Mouse (Mus musculus) erythroblast, embryonic 14.5 days (primary cell): ENCODE data around the gene Gk5. TPM values are rescaled to one million over a fixed set of nuclear protein-coding genes. Genes with fewer than 3 reads are reported as not detected.
"Not testable (repeated sequence)": the region's sequence is repeated elsewhere in the genome, so short reads cannot be mapped to it uniquely, and the experiment has no call there.

Source experiments
- H3K27me3 ChIP-seq: 2 replicates; pipeline ENCODE4 v1.6.1; 2012; ENCODE audit warnings: inconsistent platforms; ENCODE audit not compliant: control insufficient read depth
- H3K36me3 ChIP-seq: 2 replicates; pipeline ENCODE4 v1.6.1; 2012; ENCODE audit warnings: mild to moderate bottlenecking, inconsistent platforms; ENCODE audit not compliant: control insufficient read depth
- H3K4me1 ChIP-seq: 2 replicates; pipeline ENCODE4 v1.6.1; 2012; ENCODE audit warnings: inconsistent platforms; ENCODE audit not compliant: control insufficient read depth
- H3K4me3 ChIP-seq: replicated peaks from 2 replicates; pipeline ENCODE3; 2012; ENCODE audit warnings: moderate library complexity, mild to moderate bottlenecking, inconsistent platforms
- H3K9me3 ChIP-seq: 2 replicates; pipeline ENCODE4 v1.6.1; 2012; ENCODE audit warnings: low read length, inconsistent platforms, mixed read lengths; ENCODE audit not compliant: control insufficient read depth
- GATA1 ChIP-seq: IDR thresholded peaks from 2 replicates; pipeline ENCODE4 v1.6.1; 2012; ENCODE audit warnings: low read length, inconsistent platforms, mixed read lengths
- TAL1 ChIP-seq: IDR thresholded peaks from 3 replicates; pipeline ENCODE4 v1.6.1; 2012; ENCODE audit warnings: low read length, inconsistent platforms, mixed read lengths
- polyA plus RNA-seq: library from polyadenylated mRNA; stranded (reverse); fragments of >175 nt; gene quantifications from 2 replicates; pipeline ENCODE4 v1.2.3, GENCODE M21; 2012

Gk5 gene
- polyA plus RNA-seq, 1 experiment, result not detected

GRCm38 (mm10) chr9:96163443-96163842 is 44.3 kb downstream of the Gk5 start:
- TF ChIP-seq TAL1 (no peak), GATA1 (no peak)
- Histone ChIP-seq H3K9me3 (no peaks in the 10 kb centered on the region), H3K4me1 (no peaks in the 10 kb centered on the region), H3K27me3 (no peaks in the 10 kb centered on the region), H3K36me3 (no peaks in the 10 kb centered on the region), H3K4me3 (no peak overlapping the region)

- not testable (repeated sequence) for H3K4me3 ChIP-seq, H3K4me1 ChIP-seq, H3K9me3 ChIP-seq, H3K36me3 ChIP-seq, H3K27me3 ChIP-seq
These were observed 44.8 kb downstream of the Gk5 start for GRCm38 (mm10) chr9:96163983-96164382.

- no peaks in the 10 kb centered on the region for H3K27me3 ChIP-seq
- H3K9me3 ChIP-seq, result no peaks in the 10 kb centered on the region
- H3K4me3 ChIP-seq, result no peak overlapping the region
- no peaks in the 10 kb centered on the region for H3K36me3 ChIP-seq
- TF ChIP-seq GATA1, result peak; percentile 33; the same call in 1 of the 2 replicates
- no peak for TF ChIP-seq TAL1
- no peaks in the 10 kb centered on the region for H3K4me1 ChIP-seq
These were observed 48.0 kb downstream of the Gk5 start for GRCm38 (mm10) chr9:96167168-96167585.

- Histone ChIP-seq H3K4me1 (no peaks in the 10 kb centered on the region), H3K36me3 (no peaks in the 10 kb centered on the region), H3K27me3 (no peaks in the 10 kb centered on the region), H3K9me3 (no peaks in the 10 kb centered on the region), H3K4me3 (no peak overlapping the region)
- TF ChIP-seq TAL1 (no peak), GATA1 (no peak)
These were observed 51.4 kb downstream of the Gk5 start for GRCm38 (mm10) chr9:96170600-96170999.

DNA sequence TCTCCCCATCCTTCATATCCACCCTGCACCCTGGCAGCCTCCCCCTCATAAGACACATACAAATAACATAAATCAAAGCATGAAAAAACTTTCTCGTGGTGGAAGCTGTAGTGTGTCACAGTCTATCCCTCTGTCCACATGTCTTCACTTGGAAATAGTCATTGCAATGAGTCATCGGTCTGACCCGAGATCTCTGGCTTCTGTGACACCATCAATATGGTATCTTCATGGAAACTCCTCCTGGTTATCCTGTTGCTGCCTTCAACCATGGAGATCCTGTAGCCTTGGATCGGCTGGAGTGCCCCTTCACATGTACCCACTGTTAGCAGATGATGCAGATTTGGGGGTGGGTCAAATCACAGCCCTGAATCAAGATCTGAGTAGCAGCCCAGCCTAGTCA is 65.7 kb downstream of the Gk5 start:
- TF ChIP-seq GATA1 (no peak), TAL1 (no peak)
- H3K9me3 ChIP-seq, result no peaks in the 10 kb centered on the region
- no peaks in the 10 kb centered on the region for H3K36me3 ChIP-seq
- no peak overlapping the region for H3K4me3 ChIP-seq
- peaks cover 3% of the 10 kb centered on the region for H3K4me1 ChIP-seq
- H3K27me3 ChIP-seq, result no peaks in the 10 kb centered on the region

GRCm38 (mm10) chr9:96186701-96187100 is 67.5 kb downstream of the Gk5 start:
- H3K4me1 ChIP-seq, result peaks cover 3% of the 10 kb centered on the region
- no peaks in the 10 kb centered on the region for H3K27me3 ChIP-seq
- H3K9me3 ChIP-seq, result no peaks in the 10 kb centered on the region
- H3K36me3 ChIP-seq, result no peaks in the 10 kb centered on the region
- no peak for TF ChIP-seq GATA1
- TF ChIP-seq TAL1, result no peak
- H3K4me3 ChIP-seq, result no peak overlapping the region

- Histone ChIP-seq H3K4me1 (peaks cover 32% of the 10 kb centered on the region), H3K4me3 (peak within 1 kb of the TSS; percentile 85), H3K9me3 (no peaks in the 10 kb centered on the region), H3K36me3 (no peaks in the 10 kb centered on the region), H3K27me3 (peaks cover 13% of the 10 kb centered on the region)
- TF ChIP-seq GATA1, result no peak
- TF ChIP-seq TAL1, result no peak
These were observed 76.9 kb downstream of the Gk5 start, which contains the start of gene Tfdp2 for GRCm38 (mm10) chr9:96195885-96196622. Gene Tfdp2 (plus strand): TSS chr9:96196275.

GRCm38 (mm10) chr9:96196636-96197181 is 77.5 kb downstream of the Gk5 start:
- H3K4me3 ChIP-seq, result peak overlapping the region; percentile 85
- peaks cover 13% of the 10 kb centered on the region for H3K27me3 ChIP-seq
- no peak for TF ChIP-seq GATA1
- TF ChIP-seq TAL1, result no peak
- no peaks in the 10 kb centered on the region for H3K36me3 ChIP-seq
- no peaks in the 10 kb centered on the region for H3K9me3 ChIP-seq
- peaks cover 32% of the 10 kb centered on the region for H3K4me1 ChIP-seq

DNA sequence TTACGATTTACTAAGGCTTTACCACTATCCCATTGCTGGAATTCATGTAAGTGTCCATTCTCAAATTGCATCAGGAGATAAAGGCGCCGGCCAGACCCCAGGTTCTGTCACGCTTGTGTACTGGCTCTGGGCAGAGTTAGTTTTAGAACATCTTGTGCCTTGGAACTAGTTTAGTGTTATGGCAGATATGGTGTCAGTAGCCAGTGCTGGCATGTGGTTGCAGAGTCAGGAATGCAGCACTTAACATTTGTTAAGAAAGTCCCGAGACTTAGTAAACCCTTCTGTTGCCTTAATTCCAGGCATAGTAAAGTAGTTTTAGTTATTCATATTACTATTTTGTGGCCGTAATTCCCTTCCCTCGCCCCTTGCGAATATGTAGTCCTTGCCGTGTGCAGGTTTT is 78.6 kb downstream of the Gk5 start:
- TF ChIP-seq TAL1 (no peak), GATA1 (no peak)
- H3K36me3 ChIP-seq, result peaks cover 4% of the 10 kb centered on the region
- peaks cover 32% of the 10 kb centered on the region for H3K4me1 ChIP-seq
- H3K4me3 ChIP-seq, result peak overlapping the region; percentile 85
- H3K27me3 ChIP-seq, result peaks cover 13% of the 10 kb centered on the region
- no peaks in the 10 kb centered on the region for H3K9me3 ChIP-seq

DNA sequence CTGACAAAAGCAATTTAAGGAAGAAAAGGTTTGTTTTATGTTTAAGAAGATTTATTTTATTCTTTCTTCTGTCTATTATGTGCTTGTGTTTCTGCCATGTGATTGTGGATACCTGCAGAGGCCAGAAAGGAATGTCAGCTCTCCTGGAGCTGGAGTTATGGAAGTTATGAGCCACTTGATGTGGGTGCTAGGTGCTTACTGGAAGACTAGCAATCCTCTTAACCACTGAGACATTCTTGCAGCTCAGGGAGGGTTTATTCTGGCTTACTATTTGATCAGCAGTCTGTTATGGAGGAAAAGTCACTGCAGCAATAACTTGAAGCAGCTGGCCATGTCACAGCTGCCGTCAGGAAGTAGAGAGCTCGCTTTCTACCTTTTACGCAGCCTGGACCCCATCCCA is 84.5 kb downstream of the Gk5 start:
- TF ChIP-seq TAL1, result no peak
- TF ChIP-seq GATA1, result no peak
- Histone ChIP-seq H3K36me3 (peaks cover 19% of the 10 kb centered on the region), H3K4me3 (no peak overlapping the region), H3K27me3 (no peaks in the 10 kb centered on the region), H3K9me3 (no peaks in the 10 kb centered on the region), H3K4me1 (peaks cover 4% of the 10 kb centered on the region)
